Mouse (Mus musculus) effector memory CD4-positive, alpha-beta T cell, adult 5 months (primary cell): ENCODE data around the gene Parp4. TPM values are rescaled to one million over a fixed set of nuclear protein-coding genes. Genes with fewer than 3 reads are reported as not detected.

Experiments
- polyA plus RNA-seq: library from polyadenylated mRNA; unstranded; fragments of 100-300 nt; shearing (Covaris generic); gene quantifications from one replicate; pipeline ENCODE4 v1.2.1, GENCODE M21; 2017

The Parp4 gene
- polyA plus RNA-seq: 18.9 TPM

GRCm38 (mm10) chr14:56575416-56575815 is at the start of gene Parp4, which contains the start of gene Cenpj:
TSS of gene Parp4 (plus strand) at chr14:56575619.
TSS of gene Cenpj (minus strand) at chr14:56575425.

GRCm38 (mm10) chr14:56667969-56668802 is 92.8 kb downstream of the Parp4 start, which contains the start of gene Mphosph8:
TSS of gene Mphosph8 (plus strand) at chr14:56668248.

Other genes with a start within 250 kb of the Parp4 start
- gene Atp12a, start 210.6 kb upstream of the Parp4 start, polyA plus RNA-seq: not detected
- 0.79 TPM for gene Rnf17, start 173.0 kb upstream of the Parp4 start, polyA plus RNA-seq
- gene Cenpj, start 194 bp upstream of the Parp4 start, polyA plus RNA-seq: 4.9 TPM
- gene Mphosph8, start 92.6 kb downstream of the Parp4 start, polyA plus RNA-seq: 28.6 TPM
- 71.5 TPM for gene Pspc1, start 202.7 kb downstream of the Parp4 start, polyA plus RNA-seq
- 59.6 TPM for gene Zmym5, start 236.1 kb downstream of the Parp4 start, polyA plus RNA-seq